Mouse (Mus musculus): ENCODE data around the gene Kng2.

DNA sequence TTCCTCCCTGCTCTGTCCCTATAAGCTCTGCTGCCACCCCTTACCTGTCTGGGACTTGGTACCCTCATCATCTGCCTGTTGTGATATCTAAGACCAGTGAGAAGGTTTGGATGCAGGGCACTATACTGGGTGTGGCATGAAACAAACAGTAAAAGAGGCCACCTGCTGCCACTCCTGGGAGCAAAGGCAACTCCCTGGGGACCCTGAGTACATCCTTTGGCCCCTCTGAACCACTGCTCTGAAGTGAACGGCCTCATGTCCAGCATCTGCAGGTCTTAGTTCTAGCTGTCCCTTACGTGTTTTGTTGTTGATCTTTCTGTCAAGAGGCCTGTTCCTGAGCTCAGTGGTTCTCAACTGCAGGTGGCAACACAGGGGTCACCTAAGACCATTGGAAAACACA lies 90.7 kb downstream of the Kng2 start:
- no peak for TF ChIP-seq GATA1 (IDR thresholded peaks at IDR 0.05; ENCODE audit: borderline replicate concordance, low read length)
- TF ChIP-seq CTCF (IDR thresholded peaks at IDR 0.05; ENCODE audit: low read depth, low read length), result no peak
- no peak for TF ChIP-seq TAL1 (conservative IDR thresholded peaks at IDR 0.05; ENCODE audit: low read depth, low read length)

All from G1E (cell line).